Mouse (Mus musculus): ENCODE measurements around the gene Spred3.

DNA sequence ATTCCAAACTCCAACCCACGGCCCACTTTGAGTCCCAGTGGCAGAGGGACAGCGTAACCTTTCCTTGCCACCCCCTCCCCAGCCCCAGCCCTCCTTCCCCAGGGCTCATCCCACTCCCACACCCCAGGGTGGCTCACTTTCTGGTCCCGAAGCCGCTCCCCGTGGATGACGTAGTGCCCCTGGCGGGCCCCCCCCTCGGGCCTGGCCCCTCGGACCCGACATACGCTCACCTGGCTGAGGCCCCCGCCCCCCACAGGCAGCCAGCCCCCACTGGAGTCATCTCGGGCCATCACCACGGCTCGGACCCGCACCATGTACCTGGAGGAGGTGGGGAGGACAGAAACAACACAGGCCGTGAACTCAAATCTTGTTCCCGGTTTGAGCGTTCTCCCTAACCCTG lies 2.6 kb downstream of the Spred3 start:
- TF ChIP-seq CTCF (IDR thresholded peaks at IDR 0.05; ENCODE audit: low read depth, low read length), result no peak
- TF ChIP-seq POLR2A (IDR thresholded peaks at IDR 0.05; ENCODE audit: extremely low read depth, insufficient read depth, low read length), result no peak

All from liver, adult 2 months (tissue).